Mouse (Mus musculus) cerebellum, adult (tissue): ENCODE data around the gene Rnf115.

ENCODE experiments used
- ATAC-seq: cut with Nextera tagmentation; 2 replicates; pipeline ENCODE4 v1.9.2; 2017; ENCODE audit warnings: mild to moderate bottlenecking, moderate library complexity, mixed read lengths; ENCODE audit not compliant: insufficient number of reproducible peaks, low FRiP score, low TSS enrichment

Rnf115 gene

DNA sequence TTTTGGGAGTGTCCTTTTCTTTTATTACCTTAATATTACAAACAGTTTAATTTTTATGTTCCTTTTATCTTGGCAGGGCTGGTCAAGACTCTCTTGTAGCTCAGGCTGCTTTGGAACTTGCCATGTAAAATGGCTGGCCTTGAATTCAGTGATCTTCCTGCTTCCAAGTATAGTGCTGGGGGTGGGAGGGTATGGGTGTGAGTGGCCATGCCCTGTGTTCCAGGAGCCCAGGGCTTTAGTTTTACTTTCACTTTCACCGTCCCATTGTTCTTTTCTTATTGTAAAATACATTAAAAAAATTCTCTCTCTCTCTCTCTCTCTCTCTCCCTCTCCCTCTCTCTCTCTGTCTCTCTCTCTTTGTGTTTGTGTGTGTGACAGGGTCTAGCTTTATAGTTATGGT lies 37.1 kb downstream of the Rnf115 start:
- no peak for ATAC-seq

DNA sequence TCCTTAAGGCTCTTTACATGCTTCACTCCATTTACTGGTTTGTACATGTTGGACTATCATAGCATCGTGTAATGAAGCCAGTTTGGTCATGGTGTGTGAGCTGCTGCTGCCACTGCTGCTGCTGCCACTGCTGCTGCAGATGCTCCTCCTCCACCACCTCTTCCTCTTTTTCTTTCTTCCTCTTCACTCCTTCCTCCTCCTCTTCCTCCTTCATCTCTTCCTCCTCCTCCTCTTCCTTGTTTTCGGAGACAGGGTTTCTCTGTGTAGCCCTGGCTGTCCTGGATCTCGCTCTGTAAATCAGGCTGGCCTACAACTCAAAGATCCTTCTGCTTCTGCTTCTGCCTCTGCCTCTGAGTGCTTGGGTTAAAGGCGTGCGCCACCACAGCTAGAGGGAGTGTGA lies 42.5 kb downstream of the Rnf115 start:
- ATAC-seq = no peak

DNA sequence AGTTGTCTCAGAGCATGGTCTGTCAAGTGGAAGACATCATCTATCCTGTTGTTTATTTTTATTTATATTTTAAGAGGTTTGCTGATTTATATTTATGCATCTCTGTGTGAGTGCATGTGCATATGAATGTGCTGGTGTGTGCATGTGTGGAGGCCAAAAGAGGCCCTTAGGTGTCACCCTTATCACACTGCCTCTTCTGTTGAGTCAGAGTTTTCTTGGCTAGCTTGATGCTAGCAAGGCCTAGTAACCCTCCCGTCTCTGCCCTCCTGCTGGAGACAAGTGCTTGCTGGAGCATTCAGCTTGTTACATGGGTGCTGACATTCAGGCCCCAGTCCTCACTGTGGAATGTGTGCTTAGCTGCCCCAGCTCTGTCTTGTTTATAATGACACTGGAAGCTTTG lies 45.5 kb downstream of the Rnf115 start:
- no peak for ATAC-seq

DNA sequence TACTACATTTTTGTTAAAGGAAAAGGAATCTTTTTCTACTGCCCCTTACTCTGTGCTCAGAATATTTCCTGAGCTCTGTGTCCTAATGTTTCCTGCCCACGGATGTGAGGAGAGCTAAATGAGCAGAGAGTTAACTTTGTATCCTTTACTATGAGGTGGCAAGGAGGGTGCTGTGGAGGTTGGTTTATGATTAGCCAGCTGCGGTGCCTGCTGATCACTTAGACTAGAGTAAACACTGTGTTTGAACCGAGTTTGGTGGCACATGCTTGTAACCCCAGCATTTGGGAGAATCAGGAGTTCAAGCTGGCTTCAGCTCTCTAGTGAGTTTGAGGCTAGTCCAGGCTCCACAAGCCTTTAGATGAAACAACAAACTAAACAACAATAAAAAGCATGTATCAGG lies 49.7 kb downstream of the Rnf115 start:
- no peak for ATAC-seq

DNA sequence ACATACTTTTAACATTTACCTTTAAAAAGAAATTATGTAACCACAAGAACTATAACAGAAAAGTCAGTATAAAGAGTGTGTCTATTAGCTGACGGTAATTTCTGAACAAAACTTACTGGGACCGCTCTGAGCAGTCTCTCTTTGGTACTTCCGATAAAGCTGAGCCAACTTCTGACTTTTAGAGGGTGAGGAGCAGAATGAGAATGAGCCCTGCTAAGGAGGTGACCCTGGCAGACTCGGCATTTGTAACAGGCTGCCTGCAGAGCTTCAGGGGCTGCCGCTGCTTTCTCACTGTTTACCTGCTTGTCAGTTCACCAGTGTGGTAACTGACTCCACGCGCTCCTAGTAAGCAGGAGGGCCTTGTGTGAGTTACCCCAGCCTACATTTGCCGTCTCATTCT lies 54.8 kb downstream of the Rnf115 start:
- no peak for ATAC-seq

DNA sequence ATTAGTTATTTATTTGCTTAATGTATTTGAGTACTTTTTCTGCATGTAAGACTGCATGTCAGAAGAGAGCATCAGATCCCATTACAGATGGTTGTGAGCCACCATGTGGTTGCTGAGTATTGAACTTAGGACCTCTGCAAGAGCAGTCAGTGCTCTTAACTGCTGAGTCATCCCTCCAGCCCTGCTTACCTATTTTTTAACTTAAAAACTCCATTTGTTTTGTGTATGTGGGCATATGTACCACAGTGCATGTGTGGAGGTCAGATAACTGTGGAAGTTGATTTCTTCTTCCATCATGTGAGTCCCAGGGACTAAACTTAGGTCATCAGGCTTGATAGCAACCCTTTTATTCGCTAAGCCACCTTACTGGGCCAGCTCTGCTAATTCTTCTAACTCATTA lies 60.3 kb downstream of the Rnf115 start:
- ATAC-seq = no peak

DNA sequence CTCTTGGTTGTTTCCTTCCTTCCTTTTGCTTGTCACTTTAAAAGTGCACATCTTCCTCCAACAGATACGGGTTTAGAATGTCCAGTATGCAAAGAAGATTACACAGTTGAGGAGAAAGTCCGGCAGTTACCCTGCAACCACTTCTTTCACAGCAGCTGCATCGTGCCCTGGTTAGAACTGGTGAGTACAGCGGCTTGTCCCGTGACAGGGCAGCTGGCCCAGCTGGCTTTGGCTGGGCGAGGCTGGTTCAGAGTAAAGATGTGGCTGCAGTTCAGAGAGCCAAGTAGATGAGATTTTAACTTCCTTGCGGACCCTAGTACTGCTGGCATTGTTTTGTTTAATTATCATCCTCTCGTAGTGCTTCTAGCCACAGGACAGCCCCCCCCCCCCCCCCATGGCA lies 61.0 kb downstream of the Rnf115 start:
- no peak for ATAC-seq

DNA sequence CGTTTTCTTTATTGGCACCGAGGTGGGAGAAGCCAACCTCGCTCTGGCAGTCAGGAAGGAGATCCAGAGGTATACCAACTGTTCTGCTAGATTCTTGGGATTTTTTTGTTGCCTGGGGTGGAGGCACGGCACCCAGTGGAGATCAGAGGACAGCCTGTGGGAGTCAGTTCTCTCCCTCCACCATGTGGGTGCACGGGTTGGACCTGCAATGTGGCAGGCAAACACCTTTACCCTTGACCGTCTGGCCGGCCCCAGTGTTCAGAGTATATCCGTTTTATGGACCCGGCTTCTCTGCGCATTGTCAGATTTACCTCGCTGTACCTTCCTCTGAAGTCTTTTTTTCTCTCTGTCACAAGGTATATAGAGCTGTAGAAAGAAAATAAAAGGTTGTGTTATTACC lies 72.8 kb downstream of the Rnf115 start:
- no peak for ATAC-seq

DNA sequence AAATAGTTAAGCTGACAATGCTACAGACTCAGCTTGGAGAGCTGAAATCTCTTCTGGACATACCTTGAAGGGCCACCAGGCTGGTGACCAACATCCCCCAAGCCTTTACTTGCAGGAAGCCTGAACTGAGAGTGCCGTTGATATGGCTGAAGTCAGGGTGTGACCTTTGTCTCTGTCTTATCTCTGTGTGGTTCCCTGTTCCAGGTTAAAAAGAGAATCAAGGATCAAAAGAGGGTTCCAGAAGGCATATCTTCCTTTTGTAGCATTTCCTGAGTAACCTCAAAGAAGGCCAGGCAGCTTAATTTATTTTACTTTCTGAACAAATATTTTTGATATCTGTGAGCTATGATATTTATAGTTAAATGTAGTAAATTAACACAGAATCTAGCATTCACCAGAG lies 74.8 kb downstream of the Rnf115 start:
- ATAC-seq = no peak

DNA sequence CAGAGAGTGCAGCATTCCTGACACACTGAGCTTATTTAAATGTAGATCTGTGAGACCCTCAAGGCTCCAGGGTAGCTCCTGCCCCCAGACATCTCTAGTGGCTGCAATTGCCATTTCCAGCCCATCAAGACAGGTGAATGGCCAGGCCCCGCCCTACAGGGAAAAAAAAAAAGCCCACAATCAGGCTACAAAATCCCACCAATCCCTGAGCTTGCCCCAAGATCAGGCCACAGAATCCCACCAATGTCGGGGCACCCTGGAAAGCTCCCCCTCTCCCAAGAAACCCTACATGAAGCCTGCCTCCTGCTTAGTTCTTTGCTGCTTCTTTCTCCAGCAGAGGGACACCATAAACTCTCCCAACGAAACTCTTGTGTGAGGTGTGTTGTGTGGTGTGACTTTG lies 80.7 kb downstream of the Rnf115 start:
- no peak for ATAC-seq

DNA sequence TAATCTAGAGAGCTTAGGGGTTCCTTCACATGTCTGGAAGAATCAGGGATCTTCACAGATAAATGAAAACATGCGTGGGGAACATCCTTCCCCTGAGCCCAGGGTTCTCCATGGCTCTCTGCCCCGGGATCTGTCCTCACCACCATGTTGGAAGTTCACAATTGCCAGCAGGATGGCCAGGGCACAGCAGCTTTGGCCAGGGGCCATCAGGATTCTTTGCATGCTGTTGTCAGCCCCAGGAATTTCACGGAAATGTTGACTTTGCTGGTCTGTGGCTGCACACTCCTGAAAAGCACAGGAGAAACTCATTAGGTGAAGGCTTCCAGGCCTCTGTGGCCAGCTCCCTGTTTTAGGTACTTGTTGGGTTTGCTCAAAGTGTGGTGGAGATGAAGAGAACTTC lies 81.2 kb downstream of the Rnf115 start:
- ATAC-seq = no peak

DNA sequence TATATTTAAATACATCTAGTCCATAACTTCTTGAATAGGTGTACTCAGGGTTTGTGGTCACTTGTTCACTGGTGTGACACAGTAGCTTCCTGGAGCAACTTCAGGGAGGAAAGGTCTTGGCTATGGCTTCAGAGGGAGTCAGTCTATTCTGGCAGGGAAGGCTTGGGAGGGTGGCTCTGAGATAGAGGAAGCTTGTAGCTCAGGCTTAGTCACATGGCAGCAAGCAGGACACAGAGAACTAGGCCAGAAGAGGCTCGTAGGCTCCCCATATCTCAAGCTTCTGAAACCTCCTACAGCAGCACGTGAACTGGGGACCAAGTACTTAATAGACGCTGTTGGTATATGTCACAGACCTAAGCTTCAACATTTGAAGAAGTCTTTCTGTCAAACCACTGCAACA lies 83.8 kb downstream of the Rnf115 start:
- ATAC-seq = no peak

DNA sequence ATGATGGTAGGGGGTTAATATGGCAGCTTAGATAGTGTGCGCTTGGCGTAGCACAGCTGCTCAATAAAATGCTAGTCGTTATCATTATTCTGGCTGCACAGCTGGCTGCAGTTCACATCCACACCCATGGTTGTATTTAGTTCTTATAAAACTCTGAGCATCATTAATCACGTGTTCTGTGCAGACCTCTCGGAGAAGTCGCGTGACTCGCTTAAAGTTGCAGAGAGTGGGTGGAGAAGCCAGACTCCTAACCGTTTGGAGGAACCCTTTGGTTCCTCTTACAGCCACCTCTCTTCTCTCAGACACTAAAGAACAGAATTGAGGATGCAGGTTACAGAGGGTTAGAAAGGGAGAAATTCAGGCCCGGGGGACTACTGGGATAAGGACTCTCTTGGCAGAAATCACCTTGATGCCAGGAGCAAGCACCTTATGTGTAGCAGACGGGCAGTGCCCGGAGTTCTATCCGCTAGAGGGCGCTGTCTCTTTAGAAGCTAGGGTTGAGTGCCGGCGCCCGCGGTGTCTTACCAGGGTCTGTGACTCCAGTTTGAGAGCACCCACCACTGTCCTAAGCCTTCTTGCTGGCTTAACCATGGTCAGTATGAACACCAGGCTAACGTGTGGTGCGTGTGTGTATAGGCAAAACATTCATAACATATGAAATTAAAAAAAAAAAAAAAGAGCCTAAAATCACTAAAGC lies 85.1 kb downstream of the Rnf115 start:
- peak; percentile 75; the same call in 1 of the 2 replicates for ATAC-seq

DNA sequence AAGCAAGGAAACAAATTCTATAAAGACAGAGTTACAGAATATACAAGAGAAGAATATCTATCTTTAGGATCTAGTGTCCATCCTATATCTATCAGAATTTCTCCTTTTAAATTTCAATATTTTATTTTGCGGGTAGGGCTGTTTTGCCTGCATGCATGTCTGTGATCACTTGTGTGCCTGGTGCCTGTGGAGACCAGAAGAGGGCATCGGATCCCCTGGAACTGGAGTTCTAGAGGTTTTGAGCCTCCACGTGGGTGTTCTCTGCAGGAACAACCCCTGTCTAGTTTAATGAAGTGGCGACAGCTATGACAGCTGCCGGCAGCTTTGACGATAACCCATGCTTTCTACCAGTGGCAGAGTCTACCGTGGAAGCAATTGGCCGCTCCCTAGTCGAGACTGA lies 85.6 kb downstream of the Rnf115 start:
- no peak for ATAC-seq

DNA sequence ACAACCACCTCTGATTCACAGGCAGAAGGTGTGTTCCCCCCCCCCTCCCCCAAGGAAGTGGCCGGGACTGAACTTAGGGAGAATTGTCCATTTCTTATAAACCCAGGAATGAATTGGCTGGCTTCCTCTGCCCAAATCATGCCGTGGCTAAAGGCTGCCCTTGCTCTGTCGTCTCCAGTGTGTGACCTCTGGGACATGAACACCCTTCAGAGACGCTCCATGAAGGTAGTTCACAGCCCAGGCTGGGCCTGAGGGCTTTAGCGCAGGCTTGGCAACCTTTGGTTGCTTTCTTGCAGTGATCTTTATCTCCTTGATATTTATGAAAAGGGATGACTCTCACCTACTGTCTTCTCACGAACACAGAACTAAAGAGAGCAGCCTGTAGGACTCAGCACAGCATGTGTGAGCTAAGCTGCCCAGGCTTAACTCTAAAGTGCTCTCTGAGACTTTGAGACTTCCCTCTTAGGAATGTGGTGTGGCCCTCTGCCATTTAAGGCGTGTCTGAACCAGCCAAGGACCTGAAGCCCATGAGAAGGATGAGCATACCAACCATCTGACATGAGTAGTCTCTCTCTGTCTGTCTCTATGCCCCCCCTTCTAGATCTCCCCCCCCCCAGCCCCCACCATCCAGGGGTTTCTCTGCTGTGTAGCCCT lies 86.3 kb downstream of the Rnf115 start:
- no peak for ATAC-seq

DNA sequence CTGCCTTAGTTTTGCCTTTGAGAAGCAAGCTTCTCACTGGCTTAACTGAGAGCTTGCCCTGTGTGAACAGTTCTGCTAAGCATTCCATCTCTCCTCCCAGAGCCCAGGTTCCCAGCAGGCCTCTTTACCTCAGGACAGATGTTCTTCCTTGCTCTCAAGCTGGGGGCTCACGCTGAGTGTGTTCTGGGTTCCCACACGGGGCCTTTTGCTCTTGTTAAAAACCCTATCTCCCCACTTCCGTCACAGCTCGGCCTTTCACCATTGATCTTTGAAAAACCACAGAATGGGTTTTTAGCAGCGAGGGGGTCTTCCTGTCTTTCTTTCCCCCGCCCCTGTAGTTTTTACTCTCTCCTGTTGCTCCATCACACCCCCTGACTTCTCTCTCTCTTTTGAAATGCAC lies 86.9 kb downstream of the Rnf115 start:
- ATAC-seq = no peak

DNA sequence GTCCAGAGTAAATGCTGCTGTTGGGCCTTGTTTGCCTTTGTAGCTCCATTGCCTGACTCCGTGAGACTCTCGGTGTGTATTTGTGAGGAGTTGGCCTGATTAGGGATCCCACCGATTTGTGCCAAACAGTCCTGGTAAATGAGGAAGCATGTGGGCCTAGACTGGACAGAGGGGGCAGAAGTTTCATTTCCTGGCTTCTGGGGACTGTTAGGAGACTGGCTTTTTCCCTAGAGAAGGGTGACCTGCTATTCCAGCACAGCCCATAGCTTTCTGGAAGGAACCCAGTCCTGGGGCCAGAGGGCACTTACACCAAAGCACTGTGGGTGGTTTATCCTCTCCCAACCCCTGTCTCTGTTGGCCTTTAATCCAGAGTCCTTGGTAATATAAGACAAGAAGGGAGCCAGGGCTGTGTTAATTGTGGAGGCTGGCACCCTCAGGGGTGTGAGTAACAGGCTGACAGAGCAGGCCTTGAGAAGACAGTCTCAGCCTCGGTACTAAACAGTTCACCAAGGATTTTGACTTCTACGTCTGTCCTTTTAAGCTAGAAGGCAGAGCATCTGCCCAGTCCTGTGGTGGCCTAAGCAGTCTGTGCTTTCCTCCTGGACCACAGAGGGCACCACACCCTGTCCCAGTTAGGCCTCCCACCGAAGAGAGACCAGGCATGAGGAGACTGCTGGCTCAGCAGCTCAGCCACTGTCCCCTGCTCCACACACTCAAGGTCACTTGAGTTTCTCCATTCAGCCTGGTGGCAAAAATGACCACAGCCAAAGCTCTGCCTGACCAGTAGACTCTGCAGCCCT lies 92.9 kb downstream of the Rnf115 start:
- ATAC-seq = no peak

DNA sequence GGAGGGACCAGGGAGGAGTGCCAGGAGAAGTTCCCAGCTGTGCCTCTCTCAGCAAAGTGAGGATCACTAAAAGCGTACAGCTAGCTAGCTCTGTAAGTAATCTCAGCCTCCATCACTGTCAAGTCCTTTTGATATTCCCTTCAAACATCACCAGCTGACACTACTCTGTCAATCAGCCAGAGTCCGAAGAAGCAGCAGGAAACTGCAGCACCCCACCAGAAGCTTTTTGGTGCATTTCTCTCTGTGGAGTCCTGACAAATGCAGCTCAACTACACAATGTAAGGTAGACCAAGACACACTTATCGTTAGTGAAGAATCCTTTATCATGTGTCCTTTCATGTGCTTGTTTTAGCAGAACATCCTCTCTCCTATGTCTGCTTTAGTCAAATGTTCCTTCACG lies 94.1 kb downstream of the Rnf115 start:
- no peak for ATAC-seq

DNA sequence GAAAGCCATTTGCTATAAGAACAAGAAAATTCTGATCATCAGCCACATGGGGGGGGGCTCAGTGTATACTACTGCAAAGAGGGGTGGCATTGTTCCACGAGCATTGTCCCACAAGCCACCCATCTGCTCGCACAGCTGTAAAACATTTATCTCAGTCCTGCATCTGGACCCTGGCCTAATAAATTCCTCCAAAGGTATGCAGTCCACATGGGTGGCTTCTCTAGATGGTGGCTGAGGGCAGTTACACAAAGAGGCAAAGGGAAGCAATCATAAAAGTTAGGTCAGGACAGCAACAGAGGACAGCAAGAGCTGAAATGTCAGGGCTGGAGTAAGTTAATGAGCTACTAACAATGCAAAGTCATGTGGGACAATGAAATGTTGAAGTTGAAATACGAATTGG lies 96.2 kb downstream of the Rnf115 start:
- no peak for ATAC-seq

DNA sequence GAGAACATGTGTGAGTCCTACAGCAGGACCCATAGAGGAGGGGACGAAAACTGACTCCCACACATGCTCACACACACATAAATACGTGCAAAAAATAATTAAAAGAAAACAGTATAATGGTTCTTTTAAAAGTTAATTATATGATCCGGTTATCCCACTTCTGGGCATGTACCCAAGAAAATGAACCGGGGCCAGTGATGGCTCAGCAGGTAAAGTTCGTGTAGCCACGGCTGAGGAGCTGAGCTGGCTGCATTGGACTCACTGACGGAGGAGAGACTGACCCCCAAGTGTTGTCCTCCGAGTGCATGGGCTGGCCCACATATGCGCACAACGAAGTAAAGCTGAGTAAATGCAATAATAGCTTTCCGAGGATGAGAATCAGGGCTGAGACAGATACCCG lies 97.2 kb downstream of the Rnf115 start:
- ATAC-seq = no peak

DNA sequence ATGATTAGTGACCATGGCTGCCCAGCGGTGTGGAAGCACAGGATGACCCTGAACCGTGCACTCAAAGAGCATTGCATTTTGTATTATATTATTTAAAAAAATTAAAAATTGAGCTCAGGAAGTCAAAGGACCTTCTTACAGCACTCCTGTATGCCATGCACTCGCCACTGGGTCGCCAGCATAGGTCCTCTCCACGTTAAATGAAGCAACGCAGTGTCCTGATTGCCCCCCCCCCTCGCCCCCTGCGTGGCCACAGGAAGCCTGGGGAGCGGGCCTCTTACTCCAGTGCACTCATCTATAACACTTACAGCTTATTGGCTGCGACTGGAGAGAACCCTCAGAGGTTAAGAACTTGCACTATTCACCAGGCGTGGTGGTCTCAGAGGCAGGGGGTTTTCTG lies 97.8 kb downstream of the Rnf115 start:
- no peak for ATAC-seq
